Mouse (Mus musculus) G1E (cell line): ENCODE results near the gene Fermt3. TPM values are rescaled to one million over a fixed set of nuclear protein-coding genes. Genes with fewer than 3 reads are reported as not detected.

ENCODE experiments used
- ATAC-seq: 2 replicates; pipeline ENCODE4 v1.8.0; 2016; ENCODE audit warnings: mild to moderate bottlenecking; ENCODE audit not compliant: insufficient number of reproducible peaks, poor library complexity, low FRiP score, severe bottlenecking; ENCODE audit errors: extremely low read depth
- DNase-seq: peaks from one replicate; pipeline ENCODE4 v3.0.0; 2012; ENCODE audit warnings: low spot score
- H3K27me3 ChIP-seq: 2 replicates; pipeline ENCODE4 v1.6.1; 2012; ENCODE audit warnings: mild to moderate bottlenecking, low read length, inconsistent platforms; ENCODE audit not compliant: insufficient read depth
- H3K36me3 ChIP-seq: replicated peaks from 2 replicates; pipeline ENCODE3; 2012; ENCODE audit warnings: mild to moderate bottlenecking, inconsistent platforms
- H3K4me1 ChIP-seq: 2 replicates; pipeline ENCODE4 v1.6.1; 2012; ENCODE audit warnings: low read depth, low read length, inconsistent platforms, mixed read lengths; ENCODE audit not compliant: insufficient read depth
- H3K4me3 ChIP-seq: 2 replicates; pipeline ENCODE4 v1.5.1; 2012; ENCODE audit warnings: low read depth, mild to moderate bottlenecking, inconsistent platforms, low read length, moderate library complexity, mixed read lengths
- H3K9me3 ChIP-seq: replicated peaks from 2 replicates; pipeline ENCODE4 v1.6.1; 2012; ENCODE audit warnings: inconsistent platforms
- CTCF ChIP-seq: IDR thresholded peaks from 2 replicates; pipeline ENCODE4 v1.5.1; 2012; ENCODE audit warnings: low read depth, low read length, inconsistent platforms, mixed read lengths
- GATA1 ChIP-seq: IDR thresholded peaks from 2 replicates; pipeline ENCODE4 v1.6.1; 2012; ENCODE audit warnings: borderline replicate concordance, low read length, inconsistent platforms, mixed read lengths
- GATA2 ChIP-seq: IDR thresholded peaks from 2 replicates; pipeline ENCODE4 v1.6.1; 2012; ENCODE audit warnings: low read depth, low read length, inconsistent platforms, borderline replicate concordance
- POLR2AphosphoS5 ChIP-seq: IDR thresholded peaks from 2 replicates; pipeline ENCODE4 v1.6.1; 2012; ENCODE audit warnings: low read depth, low read length, inconsistent platforms; ENCODE audit not compliant: insufficient replicate concordance
- TAL1 ChIP-seq: conservative IDR thresholded peaks from 2 replicates; pipeline ENCODE4 v1.6.1; 2012; ENCODE audit warnings: low read depth, low read length, inconsistent platforms, mixed read lengths
- polyA plus RNA-seq: library from polyadenylated mRNA; stranded (reverse); fragments of >175 nt; gene quantifications from 2 replicates; pipeline ENCODE4 v1.2.3, GENCODE M21; 2012
- total RNA-seq, 2 experiments: library from RNA; stranded (forward) in 1 of 2; stranded (reverse) in 1 of 2; fragments of 200-1000 nt in 1 of 2; fragments of >200 nt in 1 of 2; fragmentation: Nextera tagmentation in 1 of 2; gene quantifications; 2 replicates each; pipeline ENCODE4 v1.2.3; 2014 to 2017

Fermt3 gene
- total and polyA plus RNA-seq, 3 experiments: 69.5 to 461 (median 267) TPM

- no peaks in the 10 kb centered on the region for H3K27me3 ChIP-seq
- peak; percentile 36; the same call in 1 of the 2 replicates for ATAC-seq
- peaks cover 37% of the 10 kb centered on the region for H3K36me3 ChIP-seq
- H3K9me3 ChIP-seq: no peaks in the 10 kb centered on the region
- DNase-seq: peak; percentile 78
- peak within 1 kb of the TSS; percentile 80 for H3K4me3 ChIP-seq
- H3K4me1 ChIP-seq: peaks cover 86% of the 10 kb centered on the region
- TF ChIP-seq GATA1: no peak
- TF ChIP-seq CTCF: no peak
- no peak for TF ChIP-seq GATA2
- TF ChIP-seq POLR2AphosphoS5: no peak
- TF ChIP-seq TAL1: no peak
These were observed 44.8 kb downstream of the Fermt3 start, which contains the start of gene Ppp1r14b for GRCm38 (mm10) chr19:6974211-6975205. Gene Ppp1r14b, plus strand, starts transcription at chr19:6974968.

- DNase-seq (no peak), ATAC-seq (no peak)
- TF ChIP-seq GATA2: no peak
- no peak for TF ChIP-seq TAL1
- TF ChIP-seq GATA1: no peak
- TF ChIP-seq CTCF: no peak
- TF ChIP-seq POLR2AphosphoS5: no peak
- H3K4me3 ChIP-seq: peak overlapping the region; percentile 80
- H3K4me1 ChIP-seq: peaks cover 87% of the 10 kb centered on the region
- peaks cover 32% of the 10 kb centered on the region for H3K36me3 ChIP-seq
- no peaks in the 10 kb centered on the region for H3K27me3 ChIP-seq
- H3K9me3 ChIP-seq: no peaks in the 10 kb centered on the region
These were observed 45.6 kb downstream of the Fermt3 start for GRCm38 (mm10) chr19:6973581-6974190.

- H3K4me1 ChIP-seq: peaks cover 87% of the 10 kb centered on the region
- DNase-seq (no peak), ATAC-seq (no peak)
- no peaks in the 10 kb centered on the region for H3K9me3 ChIP-seq
- TF ChIP-seq CTCF (no peak), GATA2 (no peak), POLR2AphosphoS5 (no peak), GATA1 (no peak), TAL1 (no peak)
- H3K27me3 ChIP-seq: no peaks in the 10 kb centered on the region
- H3K4me3 ChIP-seq: no peak overlapping the region
- peaks cover 18% of the 10 kb centered on the region for H3K36me3 ChIP-seq
These were observed 46.9 kb downstream of the Fermt3 start for GRCm38 (mm10) chr19:6972247-6972917.

- peaks cover 16% of the 10 kb centered on the region for H3K36me3 ChIP-seq
- H3K4me3 ChIP-seq: no peak overlapping the region
- DNase-seq: no peak
- ATAC-seq: no peak
- H3K4me1 ChIP-seq: peaks cover 86% of the 10 kb centered on the region
- TF ChIP-seq CTCF (no peak), GATA1 (no peak), TAL1 (no peak), GATA2 (no peak), POLR2AphosphoS5 (no peak)
- H3K9me3 ChIP-seq: no peaks in the 10 kb centered on the region
- no peaks in the 10 kb centered on the region for H3K27me3 ChIP-seq
These were observed 47.6 kb downstream of the Fermt3 start for GRCm38 (mm10) chr19:6971644-6972043.

- Histone ChIP-seq H3K4me3 (peak overlapping the region; percentile 80; the same call in 1 of the 2 replicates), H3K4me1 (peaks cover 81% of the 10 kb centered on the region), H3K9me3 (no peaks in the 10 kb centered on the region), H3K36me3 (peaks cover 18% of the 10 kb centered on the region), H3K27me3 (no peaks in the 10 kb centered on the region)
- DNase-seq (peak; percentile 28), ATAC-seq (no peak)
- no peak for TF ChIP-seq CTCF
- no peak for TF ChIP-seq GATA1
- TF ChIP-seq GATA2: no peak
- TF ChIP-seq POLR2AphosphoS5: no peak
- TF ChIP-seq TAL1: no peak
These were observed 48.7 kb downstream of the Fermt3 start for GRCm38 (mm10) chr19:6970460-6971085.
